Mouse (Mus musculus) intestine, postnatal 0 days (tissue): Measurements from ENCODE around the gene Ankzf1. TPM values are rescaled to one million over a fixed set of nuclear protein-coding genes. Genes with fewer than 3 reads are reported as not detected.
A peak's percentile ranks its signal among the peaks of the same experiment; 100 is the strongest.

Experiments used
- ATAC-seq: fragments of 200-750 bp; cut with Nextera tagmentation; 2 replicates; pipeline ENCODE4 v1.8.0; 2017; ENCODE audit warnings: mild to moderate bottlenecking, moderate TSS enrichment, moderate library complexity
- H3K27ac ChIP-seq: fragments of 300-500 bp; sonication (generic); 2 replicates; pipeline ENCODE4 v1.5.1; 2014; ENCODE audit warnings: mild to moderate bottlenecking, low read depth, low read length, moderate library complexity
- H3K27me3 ChIP-seq: fragments of 300-500 bp; sonication (generic); replicated peaks from 2 replicates; pipeline ENCODE4 v1.6.1; 2014; ENCODE audit warnings: low read length, mixed read lengths; ENCODE audit not compliant: control insufficient read depth, insufficient read depth
- H3K36me3 ChIP-seq: fragments of 300-500 bp; sonication (generic); 2 replicates; pipeline ENCODE4 v1.6.1; 2014; ENCODE audit warnings: mild to moderate bottlenecking, moderate library complexity; ENCODE audit not compliant: control insufficient read depth, insufficient read depth
- H3K4me1 ChIP-seq: fragments of 300-500 bp; sonication (generic); replicated peaks from 2 replicates; pipeline ENCODE4 v1.6.1; 2014; ENCODE audit warnings: antibody characterized with exemption, low read length, mixed read lengths; ENCODE audit not compliant: control insufficient read depth, insufficient read depth
- H3K4me2 ChIP-seq: fragments of 300-500 bp; sonication (generic); replicated peaks from 2 replicates; pipeline ENCODE4 v1.6.1; 2014; ENCODE audit warnings: low read depth, mild to moderate bottlenecking, moderate library complexity
- H3K4me3 ChIP-seq: fragments of 300-500 bp; sonication (generic); 2 replicates; pipeline ENCODE4 v1.5.1; 2014; ENCODE audit warnings: low read depth, low read length
- H3K9ac ChIP-seq: fragments of 300-500 bp; sonication (generic); 2 replicates; pipeline ENCODE4 v1.6.1; 2014; ENCODE audit warnings: mild to moderate bottlenecking, low read depth, low read length
- H3K9me3 ChIP-seq: fragments of 300-500 bp; sonication (generic); 2 replicates; pipeline ENCODE4 v1.6.1; 2016; ENCODE audit warnings: mixed run types; ENCODE audit not compliant: control insufficient read depth
- CTCF ChIP-seq: sonication (generic); IDR thresholded peaks from 2 replicates; pipeline ENCODE4 v1.5.1; 2016; ENCODE audit warnings: low read depth, mild to moderate bottlenecking, control low read depth, antibody characterized with exemption, moderate library complexity
- WGBS: fragments of 180-500 bp; shearing (Covaris S2); extraction: QIAGEN DNeasy Blood & Tissue Kit; methylation state at CpG from one replicate; pipeline ENCODE4 v1.1.7; 2014; 5-methylcytosine and 5-hydroxymethylcytosine counted together
- polyA plus RNA-seq: library from polyadenylated mRNA; unstranded; fragments of >200 nt; fragmentation: Nextera tagmentation; extraction: Ambion mirVana; gene quantifications from 2 replicates; pipeline ENCODE4 v1.2.1, GENCODE M21; 2015

Gene Ankzf1
- polyA plus RNA-seq, 1 experiment from 2014 or later = 10.7 TPM

- H3K9me3 ChIP-seq = no peaks in the 10 kb centered on the region
- H3K36me3 ChIP-seq = peaks cover 10% of the 10 kb centered on the region
- no peaks in the 10 kb centered on the region for H3K27me3 ChIP-seq
- 12% methylated on average over 34 of the region's 34 CpGs for WGBS
- TF ChIP-seq CTCF = no peak
- peaks cover 10% of the 10 kb centered on the region for H3K4me1 ChIP-seq
- peak overlapping the region; percentile 38 for H3K4me3 ChIP-seq
- H3K4me2 ChIP-seq = peak overlapping the region; percentile 83
- peak overlapping the region; percentile 35 for H3K9ac ChIP-seq
- ATAC-seq = no peak
- 0 out of 2 replicates have a peak overlapping the region, but pooled peaks have one; percentile 8 for H3K27ac ChIP-seq
Observed at GRCm38 (mm10) chr1:75208967-75209678, 17.2 kb downstream of the Ankzf1 start.

- H3K4me1 ChIP-seq = peaks cover 14% of the 10 kb centered on the region
- H3K4me3 ChIP-seq = peak within 1 kb of the TSS; percentile 85
- no peak for TF ChIP-seq CTCF
- H3K27me3 ChIP-seq = no peaks in the 10 kb centered on the region
- peak within 1 kb of the TSS; percentile 90 for H3K9ac ChIP-seq
- ATAC-seq = peak; percentile 77
- peak within 1 kb of the TSS; percentile 66 for H3K27ac ChIP-seq
- H3K9me3 ChIP-seq = no peaks in the 10 kb centered on the region
- WGBS = 5% methylated on average over 42 of the region's 42 CpGs
- peaks cover 15% of the 10 kb centered on the region for H3K36me3 ChIP-seq
- peak within 1 kb of the TSS; percentile 83 for H3K4me2 ChIP-seq
Observed at GRCm38 (mm10) chr1:75210136-75211087, 18.5 kb downstream of the Ankzf1 start, which contains the start of the genes Glb1l and Stk16. Gene Glb1l (minus strand): TSS chr1:75210813. Gene Stk16 (plus strand): TSS chr1:75210838.

- Histone ChIP-seq H3K27me3 (no peaks in the 10 kb centered on the region), H3K9me3 (no peaks in the 10 kb centered on the region), H3K4me2 (peak overlapping the region; percentile 83), H3K27ac (peak overlapping the region; percentile 66), H3K4me1 (peaks cover 14% of the 10 kb centered on the region), H3K9ac (peak overlapping the region; percentile 90), H3K4me3 (peak overlapping the region; percentile 85), H3K36me3 (peaks cover 20% of the 10 kb centered on the region)
- no peak for ATAC-seq
- 10% methylated on average over 17 of the region's 17 CpGs for WGBS
- no peak for TF ChIP-seq CTCF
Observed at GRCm38 (mm10) chr1:75211141-75211708, 19.3 kb downstream of the Ankzf1 start.

GRCm38 (mm10) chr1:75212542-75212941, 20.6 kb downstream of the Ankzf1 start:
- no peaks in the 10 kb centered on the region for H3K9me3 ChIP-seq
- H3K9ac ChIP-seq = no peak overlapping the region
- peaks cover 14% of the 10 kb centered on the region for H3K4me1 ChIP-seq
- H3K36me3 ChIP-seq = peaks cover 20% of the 10 kb centered on the region
- TF ChIP-seq CTCF = no peak
- H3K4me3 ChIP-seq = no peak overlapping the region
- ATAC-seq = no peak
- H3K4me2 ChIP-seq = no peak overlapping the region; the same call in 1 of the 2 replicates
- H3K27ac ChIP-seq = no peak overlapping the region
- H3K27me3 ChIP-seq = no peaks in the 10 kb centered on the region
- WGBS = 64% methylated on average over 4 of the region's 4 CpGs

- no peak overlapping the region for H3K4me3 ChIP-seq
- peak overlapping the region; percentile 9; the same call in 1 of the 2 replicates for H3K4me2 ChIP-seq
- ATAC-seq = no peak
- 51% methylated on average over 7 of the region's 7 CpGs for WGBS
- no peaks in the 10 kb centered on the region for H3K27me3 ChIP-seq
- H3K4me1 ChIP-seq = peaks cover 14% of the 10 kb centered on the region
- peaks cover 20% of the 10 kb centered on the region for H3K36me3 ChIP-seq
- no peak for TF ChIP-seq CTCF
- H3K27ac ChIP-seq = peak overlapping the region; percentile 89; the same call in 1 of the 2 replicates
- no peaks in the 10 kb centered on the region for H3K9me3 ChIP-seq
- H3K9ac ChIP-seq = no peak overlapping the region
Observed at GRCm38 (mm10) chr1:75213096-75213495, 21.1 kb downstream of the Ankzf1 start.
